Mouse (Mus musculus) left cerebral cortex, postnatal 14 days (tissue): Measurements from ENCODE around the gene Gm20388. TPM values are rescaled to one million over a fixed set of nuclear protein-coding genes. Genes with fewer than 3 reads are reported as not detected.

Experiments used
- DNase-seq, 2 experiments: peaks; one replicate each; pipeline ENCODE4 v3.0.0; 2021 to 2022; ENCODE audit warnings: low spot score in 2 of 2, mixed read lengths in 1 of 2
- intact Hi-C: fragments of 180-260 bp; cut with DNase I; formaldehyde crosslinking; loops from one replicate; pipeline ENCODE4 v1.15.1; 2025
- microRNA-seq, 2 experiments: library from miRNA; unstranded; fragments of <30 nt; microRNA quantifications; one replicate each; pipeline ENCODE4 v1.2.0; 2022
- total RNA-seq, 2 experiments: library from RNA; stranded (reverse); gene quantifications; 2 replicates each; pipeline ENCODE4 v1.2.3; 2021

Gm20388 gene
- total RNA-seq, 2 experiments from 2014 or later, result 2.8 to 7.3 TPM

GRCm38 (mm10) chr8:124375727-124376126, 4465.1 kb downstream of the Gm20388 start:
- DNase-seq, result no peak
- intact Hi-C loops, result no loop called here

GRCm38 (mm10) chr8:124376406-124376805, 4465.8 kb downstream of the Gm20388 start:
- intact Hi-C loops, result no loop called here
- no peak for DNase-seq

GRCm38 (mm10) chr8:124379289-124379688, 4468.6 kb downstream of the Gm20388 start:
- no peak for DNase-seq
- intact Hi-C loops, result no loop called here

- no peak for DNase-seq
- intact Hi-C loops, result no loop called here
Observed at GRCm38 (mm10) chr8:124382235-124382634, 4471.6 kb downstream of the Gm20388 start.

GRCm38 (mm10) chr8:124384336-124384735, 4473.7 kb downstream of the Gm20388 start:
- intact Hi-C loops, result no loop called here

GRCm38 (mm10) chr8:124386225-124386899, 4475.7 kb downstream of the Gm20388 start:
- peak; percentile 68 to 81 for DNase-seq
- intact Hi-C loops, result no loop called here

More at GRCm38 (mm10) chr8:124384336-124384735, 4473.7 kb downstream of the Gm20388 start:
- no peak for DNase-seq

- intact Hi-C loops, result no loop called here
- DNase-seq, result peak; percentile 83 to 90
Observed at GRCm38 (mm10) chr8:124389495-124389894, 4478.9 kb downstream of the Gm20388 start.

- peak in 1 of 2 experiments; percentile 71 for DNase-seq
Observed at GRCm38 (mm10) chr8:124391191-124391590, 4480.6 kb downstream of the Gm20388 start.

GRCm38 (mm10) chr8:124392271-124393012, 4481.8 kb downstream of the Gm20388 start:
- DNase-seq, result no peak
- intact Hi-C loops, result loop anchor here (10.0 kb wide), 2 partner anchors 112 to 272 kb away; partner anchors contain the start of gene 2310022B05Rik

More at GRCm38 (mm10) chr8:124391191-124391590, 4480.6 kb downstream of the Gm20388 start:
- intact Hi-C loops, result loop anchor here (10.0 kb wide), 2 partner anchors 114 to 274 kb away; partner anchors contain the start of gene 2310022B05Rik

GRCm38 (mm10) chr8:124393013-124393412, 4482.4 kb downstream of the Gm20388 start:
- intact Hi-C loops, result loop anchor here (10.0 kb wide), 2 partner anchors 112 to 272 kb away; partner anchors contain the start of gene 2310022B05Rik
- DNase-seq, result no peak

- peak in 1 of 2 experiments; percentile 88 for DNase-seq
- intact Hi-C loops, result loop anchor here (10.0 kb wide), 2 partner anchors 111 to 271 kb away; partner anchors contain the start of gene 2310022B05Rik
Observed at GRCm38 (mm10) chr8:124393927-124394326, 4483.3 kb downstream of the Gm20388 start.

- DNase-seq, result no peak
- intact Hi-C loops, result loop anchor here (5.0 to 10.0 kb wide), 3 partner anchors 37 to 270 kb away; partner anchors contain the start of gene 2310022B05Rik
Observed at GRCm38 (mm10) chr8:124394951-124395350, 4484.3 kb downstream of the Gm20388 start.

Small RNAs within 50 kb of the gene (microRNA-seq; reads per million reads assigned to microRNA genes)
- 0 reads per million in 2 experiments for gene Gm22715
- 0 reads per million in 2 experiments for gene Gm24366
- 0 reads per million in 2 experiments for gene Gm27530
- gene Mir1967, result 0 reads per million in 2 experiments
- gene Mir6396, result 0 reads per million in 2 experiments
- 0.67 to 0.79 reads per million in 2 experiments for gene Mir7079
- gene Mir7080, result 195 to 204 reads per million in 2 experiments
- 0.34 to 0.53 reads per million in 2 experiments for gene Mir7237
- 1.3 reads per million in 2 experiments for gene Mir7687

Other genes with a start within 250 kb of the Gm20388 start
- 1 to 10 TPM; 8.8 to 9.3 TPM for gene Wfdc1, start 244.5 kb upstream of the Gm20388 start, total RNA-seq
- gene Atp2c2, start 210.8 kb upstream of the Gm20388 start, total RNA-seq, result 1 to 10 TPM; 1.8 to 1.9 TPM
- 10 to 100 TPM; 17.3 to 19.0 TPM for gene Tldc1, start 132.4 kb upstream of the Gm20388 start, total RNA-seq
- gene Cotl1, start 70.3 kb upstream of the Gm20388 start, total RNA-seq, result 10 to 100 TPM; 65.0 to 67.4 TPM
- 1 to 10 TPM; 6.0 to 7.3 TPM for gene Klhl36, start 48.6 kb upstream of the Gm20388 start, total RNA-seq
- gene Usp10, start 481 bp upstream of the Gm20388 start, total RNA-seq, result 10 to 100 TPM; 82.2 to 95.2 TPM
- 1 to 10 TPM; 1.8 to 2.3 TPM for gene Crispld2, start 81.6 kb downstream of the Gm20388 start, total RNA-seq
- gene Zdhhc7, start 190.6 kb downstream of the Gm20388 start, total RNA-seq, result 10 to 100 TPM; 36.0 to 44.1 TPM
- 100 to 1,000 TPM; 134 to 145 TPM for gene 6430548M08Rik, start 203.3 kb downstream of the Gm20388 start, total RNA-seq